In the genomic region with DNA sequence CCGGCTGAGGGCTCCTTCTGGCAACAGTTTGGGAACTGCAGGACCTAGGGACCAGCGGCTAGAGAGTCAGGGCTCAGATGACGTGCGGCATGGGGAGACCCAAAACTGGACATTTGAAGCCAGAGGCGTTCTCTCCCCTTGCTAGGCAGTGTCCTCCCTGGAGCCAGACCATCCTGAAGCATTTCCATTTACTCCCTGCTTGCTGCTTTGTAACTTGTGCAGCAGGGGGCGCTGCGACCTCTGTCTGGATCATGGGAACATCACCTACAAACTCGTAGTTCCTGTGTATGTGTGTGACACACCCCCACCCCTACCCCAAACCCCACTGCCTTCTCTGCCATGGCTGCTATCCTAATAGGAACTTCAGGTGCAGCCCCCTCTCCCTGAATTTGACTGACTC, we compare ENCODE assay signal across 10 mouse cellular contexts. TPM values are rescaled to one million over a fixed set of nuclear protein-coding genes. Genes with fewer than 3 reads are reported as not detected.
DNase-seq lines count a peak whose midpoint lies in the region; ATAC-seq and TF ChIP-seq lines count a peak whose summit lies in the region.
"Had no signal": no experiment of that assay in that cellular context is flagged by ENCODE, and none has a peak within 500 bp of the region (broad histone marks: within the 10 kb centered on the region; RNA-seq: fewer than 3 reads in every experiment).

No protein-coding gene starts in this region.

- no peak overlapping the region for H3K4me3 ChIP-seq in forebrain, postnatal 0 days (ENCODE audit: low read depth, low read length)
- H3K4me3 ChIP-seq in forebrain, embryonic 12.5 days (replicated peaks): no peak overlapping the region
- H3K4me3 ChIP-seq in neural tube, embryonic 15.5 days (replicated peaks): no peak overlapping the region
- H3K4me3 ChIP-seq: limb, embryonic 12.5 days had no signal

- H3K4me1 ChIP-seq in forebrain, postnatal 0 days (ENCODE audit: insufficient read depth): peaks cover 5% of the 10 kb centered on the region
- peaks cover 15% of the 10 kb centered on the region for H3K4me1 ChIP-seq in forebrain, embryonic 12.5 days
- H3K4me1 ChIP-seq in neural tube, embryonic 15.5 days: peaks cover 14% of the 10 kb centered on the region
- H3K4me1 ChIP-seq: limb, embryonic 12.5 days had no signal

- H3K27me3 ChIP-seq in forebrain, postnatal 0 days (ENCODE audit: insufficient read depth, low read length): no peaks in the 10 kb centered on the region
- H3K27me3 ChIP-seq in forebrain, embryonic 12.5 days: peaks cover 12% of the 10 kb centered on the region; the same call in 1 of the 2 replicates
- no peaks in the 10 kb centered on the region for H3K27me3 ChIP-seq in neural tube, embryonic 15.5 days (replicated peaks)

- no peak for ATAC-seq in forebrain, postnatal 0 days
- ATAC-seq in forebrain, embryonic 12.5 days (ENCODE audit: low FRiP score): no peak
- no peak for ATAC-seq in neural tube, embryonic 15.5 days (ENCODE audit: low FRiP score)

- DNase-seq in forebrain, postnatal 0 days: peak; percentile 57
- peak; percentile 52 for DNase-seq in neural tube, embryonic 10.5 days (ENCODE audit: extremely low spot score, low spot score)
- DNase-seq in adrenal gland, postnatal 14 days: peak; percentile 83
- peak; percentile 40 to 45 for DNase-seq in gastrocnemius, postnatal 36 days
- DNase-seq in lung, postnatal 14 days: peak; percentile 78
- DNase-seq in thymus, postnatal 14 days: peak; percentile 65

- H3K9ac ChIP-seq in forebrain, postnatal 0 days: no peak overlapping the region
- no peak overlapping the region for H3K9ac ChIP-seq in forebrain, embryonic 12.5 days
- H3K9ac ChIP-seq in neural tube, embryonic 15.5 days (replicated peaks): no peak overlapping the region
- H3K9ac ChIP-seq: limb, embryonic 12.5 days had no signal

- peak; percentile 74 for TF ChIP-seq CTCF in forebrain, postnatal 0 days (IDR thresholded peaks at IDR 0.05; ENCODE audit: low read depth)

- no peak overlapping the region for H3K4me2 ChIP-seq in forebrain, postnatal 0 days (ENCODE audit: low read depth)
- no peak overlapping the region for H3K4me2 ChIP-seq in forebrain, embryonic 12.5 days
- no peak overlapping the region for H3K4me2 ChIP-seq in neural tube, embryonic 15.5 days
- H3K4me2 ChIP-seq: limb, embryonic 12.5 days had no signal

- no peaks in the 10 kb centered on the region for H3K9me3 ChIP-seq in forebrain, postnatal 0 days (ENCODE audit: low read length)
- H3K9me3 ChIP-seq in forebrain, embryonic 12.5 days: no peaks in the 10 kb centered on the region
- no peaks in the 10 kb centered on the region for H3K9me3 ChIP-seq in neural tube, embryonic 15.5 days (replicated peaks)
- H3K9me3 ChIP-seq: limb, embryonic 12.5 days had no signal

- intact Hi-C loops in gastrocnemius, postnatal 36 days (cut with DNase I): loop anchor here (2.0 kb wide), 2 partner anchors 38 to 296 kb away; partner anchors contain the start of gene Snrpe

- WGBS in forebrain, postnatal 0 days: 25% methylated on average over 8 of the region's 8 CpGs
- 21% methylated on average over 8 of the region's 8 CpGs for WGBS in forebrain, embryonic 12.5 days
- 27% methylated on average over 8 of the region's 8 CpGs for WGBS in neural tube, embryonic 15.5 days

- H3K36me3 ChIP-seq in forebrain, postnatal 0 days (ENCODE audit: insufficient read depth): no peaks in the 10 kb centered on the region
- H3K36me3 ChIP-seq in forebrain, embryonic 12.5 days (replicated peaks): no peaks in the 10 kb centered on the region
- no peaks in the 10 kb centered on the region for H3K36me3 ChIP-seq in neural tube, embryonic 15.5 days
- H3K36me3 ChIP-seq: limb, embryonic 12.5 days had no signal

- H3K27ac ChIP-seq in forebrain, postnatal 0 days (ENCODE audit: low read depth, low read length): no peak overlapping the region
- no peak overlapping the region for H3K27ac ChIP-seq in forebrain, embryonic 12.5 days
- H3K27ac ChIP-seq in neural tube, embryonic 15.5 days (replicated peaks): no peak overlapping the region
- H3K27ac ChIP-seq: limb, embryonic 12.5 days had no signal

RNA-seq across cellular contexts. Expression of gene Golt1a, which starts 4.8 kb away (rescaled TPM):
- total RNA-seq in forebrain, postnatal 0 days (2014; rRNA removed): 0.15 and 0.29 TPM in 2 replicates
- polyA plus RNA-seq in forebrain, postnatal 0 days (2015; fragmentation: Nextera tagmentation; extraction: Ambion mirVana): 0.19 TPM in 1 of 2 replicates, not detected in the other
- polyA plus RNA-seq in forebrain, embryonic 12.5 days (2016; fragmentation: Nextera tagmentation; extraction: Ambion mirVana): not detected in 2 replicates
- polyA plus RNA-seq in neural tube, embryonic 15.5 days (2015; fragmentation: Nextera tagmentation; extraction: Ambion mirVana): 0.43 TPM in 1 of 2 replicates, not detected in the other
- total RNA-seq in adrenal gland, postnatal 14 days (2021): 1.4 and 2.9 TPM in 2 replicates
- not detected for total RNA-seq in gastrocnemius, postnatal 36 days (2021)
- polyA plus RNA-seq: limb, embryonic 12.5 days had no signal

RNA-seq across cellular contexts. Expression of gene Kiss1, which starts 7.3 kb away (rescaled TPM):
- total RNA-seq in forebrain, postnatal 0 days (2014; rRNA removed): not detected in 2 replicates
- polyA plus RNA-seq in forebrain, postnatal 0 days (2015; fragmentation: Nextera tagmentation; extraction: Ambion mirVana): not detected in 2 replicates
- polyA plus RNA-seq in forebrain, embryonic 12.5 days (2016; fragmentation: Nextera tagmentation; extraction: Ambion mirVana): not detected in 2 replicates
- polyA plus RNA-seq in neural tube, embryonic 15.5 days (2015; fragmentation: Nextera tagmentation; extraction: Ambion mirVana): not detected in 2 replicates
- total RNA-seq in adrenal gland, postnatal 14 days (2021): not detected in 2 replicates
- total RNA-seq in gastrocnemius, postnatal 36 days (2021): not detected
- polyA plus RNA-seq: limb, embryonic 12.5 days; stomach, embryonic 16.5 days had no signal

RNA-seq across cellular contexts. Expression of gene Ren1, which starts 35.9 kb away (rescaled TPM):
- total RNA-seq in forebrain, postnatal 0 days (2014; rRNA removed): 0.14 and 0.15 TPM in 2 replicates
- 0.12 and 0.88 TPM in 2 replicates for polyA plus RNA-seq in forebrain, postnatal 0 days (2015; fragmentation: Nextera tagmentation; extraction: Ambion mirVana)
- not detected in 2 replicates for polyA plus RNA-seq in forebrain, embryonic 12.5 days (2016; fragmentation: Nextera tagmentation; extraction: Ambion mirVana)
- 0.74 and 1.6 TPM in 2 replicates for polyA plus RNA-seq in neural tube, embryonic 15.5 days (2015; fragmentation: Nextera tagmentation; extraction: Ambion mirVana)
- 5.4 and 12.6 TPM in 2 replicates for total RNA-seq in adrenal gland, postnatal 14 days (2021)
- total RNA-seq in gastrocnemius, postnatal 36 days (2021): not detected
- polyA plus RNA-seq: limb, embryonic 12.5 days had no signal

RNA-seq across cellular contexts. Expression of gene Etnk2, which starts 49.0 kb away (rescaled TPM):
- 15.5 and 25.3 TPM in 2 replicates for total RNA-seq in forebrain, postnatal 0 days (2014; rRNA removed)
- 10.3 and 17.6 TPM in 2 replicates for polyA plus RNA-seq in forebrain, postnatal 0 days (2015; fragmentation: Nextera tagmentation; extraction: Ambion mirVana)
- 2.5 and 2.6 TPM in 2 replicates for polyA plus RNA-seq in forebrain, embryonic 12.5 days (2016; fragmentation: Nextera tagmentation; extraction: Ambion mirVana)
- 21.3 and 22.8 TPM in 2 replicates for polyA plus RNA-seq in neural tube, embryonic 15.5 days (2015; fragmentation: Nextera tagmentation; extraction: Ambion mirVana)
- 7.6 and 28.3 TPM in 2 replicates for total RNA-seq in adrenal gland, postnatal 14 days (2021)
- under 1 TPM in 1 of 2 experiments, not detected in 1; 0.18 TPM for total RNA-seq in gastrocnemius, postnatal 36 days (2021)
